Mouse (Mus musculus) hindbrain, postnatal 0 days (tissue): Measurements from ENCODE around the gene Tldc1. TPM values are rescaled to one million over a fixed set of nuclear protein-coding genes. Genes with fewer than 3 reads are reported as not detected.

Source experiments
- ATAC-seq: fragments of 200-750 bp; cut with Nextera tagmentation; 2 replicates; pipeline ENCODE4 v1.8.0; 2017; ENCODE audit warnings: mild to moderate bottlenecking, moderate TSS enrichment, moderate library complexity
- DNase-seq: peaks from one replicate; pipeline ENCODE4 v3.0.0-alpha.2; 2015; ENCODE audit warnings: low spot score
- H3K27ac ChIP-seq: fragments of 300-500 bp; sonication (generic); 2 replicates; pipeline ENCODE4 v1.5.1; 2014; ENCODE audit warnings: mild to moderate bottlenecking
- H3K27me3 ChIP-seq: fragments of 300-500 bp; sonication (generic); 2 replicates; pipeline ENCODE4 v1.6.1; 2014; ENCODE audit warnings: low read length, mixed read lengths; ENCODE audit not compliant: insufficient read depth
- H3K36me3 ChIP-seq: fragments of 300-500 bp; sonication (generic); 2 replicates; pipeline ENCODE4 v1.6.1; 2014; ENCODE audit warnings: low read length, mixed read lengths; ENCODE audit not compliant: insufficient read depth
- H3K4me1 ChIP-seq: fragments of 300-500 bp; sonication (generic); 2 replicates; pipeline ENCODE4 v1.6.1; 2014; ENCODE audit warnings: antibody characterized with exemption, low read length, mixed read lengths; ENCODE audit not compliant: insufficient read depth
- H3K4me2 ChIP-seq: fragments of 300-500 bp; sonication (generic); 2 replicates; pipeline ENCODE4 v1.6.1; 2014; ENCODE audit warnings: low read depth, mild to moderate bottlenecking, low read length, moderate library complexity, mixed read lengths
- H3K4me3 ChIP-seq: fragments of 300-500 bp; sonication (generic); 2 replicates; pipeline ENCODE4 v1.5.1; 2014; ENCODE audit warnings: low read length
- H3K9ac ChIP-seq: fragments of 300-500 bp; sonication (generic); replicated peaks from 2 replicates; pipeline ENCODE4 v1.6.1; 2014; ENCODE audit warnings: mild to moderate bottlenecking, low read length, moderate library complexity, mixed read lengths
- H3K9me3 ChIP-seq: fragments of 300-500 bp; sonication (generic); 2 replicates; pipeline ENCODE4 v1.6.1; 2016; ENCODE audit warnings: low read length, mixed read lengths
- CTCF ChIP-seq: IDR thresholded peaks from 2 replicates; pipeline ENCODE4 v1.5.1; 2016; ENCODE audit warnings: antibody characterized with exemption, control low read depth, low read depth
- WGBS: fragments of 180-500 bp; shearing (Covaris S2); extraction: QIAGEN DNeasy Blood & Tissue Kit; methylation state at CpG from one replicate; pipeline ENCODE4 v1.1.7; 2014; 5-methylcytosine and 5-hydroxymethylcytosine counted together
- polyA plus RNA-seq: library from polyadenylated mRNA; unstranded; fragments of >200 nt; fragmentation: Nextera tagmentation; extraction: Ambion mirVana; gene quantifications from 2 replicates; pipeline ENCODE4 v1.2.1, GENCODE M21; 2015
- total RNA-seq: library from RNA; depleted of rRNA; stranded (reverse); fragments of >200 nt; gene quantifications from 2 replicates; pipeline ENCODE4 v1.2.3, GENCODE M21; 2014

The Tldc1 gene
- total and polyA plus RNA-seq, 2 experiments from 2014 or later, result 8.4 to 21.2 TPM

DNA sequence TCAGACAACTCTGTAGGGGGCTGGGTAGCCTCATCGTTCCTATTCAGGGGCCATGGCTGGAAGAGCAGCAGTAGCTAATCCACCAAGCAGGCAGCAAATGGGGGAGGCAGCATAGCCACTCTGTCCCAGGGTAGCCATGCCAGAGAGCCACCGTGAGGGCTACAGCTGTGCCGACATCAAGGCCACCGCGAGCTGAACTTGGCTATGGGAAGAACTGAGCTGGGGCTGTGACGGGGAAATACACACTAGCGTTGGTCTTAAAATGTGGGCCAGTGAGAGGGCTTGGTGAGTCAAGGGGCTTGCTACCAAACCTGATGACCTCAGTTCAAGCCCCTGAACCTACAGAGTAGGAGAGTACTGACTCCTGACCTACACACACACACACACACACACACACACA, 6.5 kb upstream of the Tldc1 start:
- no peak overlapping the region for H3K9ac ChIP-seq
- H3K9me3 ChIP-seq, result no peaks in the 10 kb centered on the region
- DNase-seq, result no peak
- H3K4me3 ChIP-seq, result no peak overlapping the region
- ATAC-seq, result no peak
- no peaks in the 10 kb centered on the region for H3K36me3 ChIP-seq
- H3K27ac ChIP-seq, result no peak overlapping the region
- H3K27me3 ChIP-seq, result no peaks in the 10 kb centered on the region
- TF ChIP-seq CTCF, result no peak
- H3K4me2 ChIP-seq, result no peak overlapping the region
- 56% methylated on average over 7 of the region's 7 CpGs for WGBS
- no peaks in the 10 kb centered on the region for H3K4me1 ChIP-seq

DNA sequence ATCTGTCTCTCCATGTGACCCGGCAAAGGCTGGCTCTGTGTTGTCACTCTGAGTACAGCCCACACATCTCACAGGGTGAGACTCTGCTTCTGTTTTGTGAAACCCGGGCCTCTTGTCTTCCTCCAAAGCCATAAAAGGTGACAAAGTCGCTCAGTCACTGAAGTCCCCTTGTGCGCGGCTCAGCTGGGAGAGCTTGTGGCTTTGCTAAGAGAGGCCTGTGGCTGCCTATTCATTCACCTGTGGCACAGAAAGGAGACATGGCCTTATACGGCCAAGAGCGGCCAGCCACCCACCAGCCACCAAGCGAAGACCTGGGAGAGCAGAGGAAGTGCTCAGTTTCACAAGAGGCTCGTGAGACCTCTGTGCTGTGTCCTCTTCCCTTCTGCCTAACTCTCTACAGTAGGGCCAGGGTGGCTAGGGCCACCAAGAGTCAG, 5.9 kb upstream of the Tldc1 start:
- no peaks in the 10 kb centered on the region for H3K36me3 ChIP-seq
- WGBS, result 56% methylated on average over 9 of the region's 9 CpGs
- no peak for DNase-seq
- H3K9ac ChIP-seq, result no peak overlapping the region
- H3K27me3 ChIP-seq, result no peaks in the 10 kb centered on the region
- H3K4me3 ChIP-seq, result no peak overlapping the region
- no peak overlapping the region for H3K4me2 ChIP-seq
- no peak for ATAC-seq
- no peaks in the 10 kb centered on the region for H3K4me1 ChIP-seq
- no peak overlapping the region for H3K27ac ChIP-seq
- H3K9me3 ChIP-seq, result no peaks in the 10 kb centered on the region
- TF ChIP-seq CTCF, result no peak

DNA sequence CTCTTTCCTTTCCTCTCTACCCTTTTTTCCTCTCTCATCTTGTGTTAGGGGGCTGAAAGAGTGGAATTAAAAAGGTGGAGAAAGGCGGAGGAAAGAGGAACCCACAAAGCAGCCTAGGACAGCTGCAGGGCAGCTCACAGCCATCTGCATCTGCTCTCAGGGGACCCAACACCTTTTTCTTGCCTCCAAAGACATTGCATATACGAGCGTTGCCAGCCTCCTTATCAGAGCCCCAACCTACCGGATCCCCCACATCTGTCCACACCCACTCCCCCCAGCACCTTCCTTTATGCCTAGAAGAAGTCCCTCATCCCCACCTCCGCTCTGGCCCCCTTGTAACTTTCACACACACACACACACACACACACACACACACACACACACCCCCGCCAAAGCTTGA, 5.4 kb upstream of the Tldc1 start:
- peaks cover 3% of the 10 kb centered on the region; the same call in 1 of the 2 replicates for H3K4me1 ChIP-seq
- ATAC-seq, result no peak

DNA sequence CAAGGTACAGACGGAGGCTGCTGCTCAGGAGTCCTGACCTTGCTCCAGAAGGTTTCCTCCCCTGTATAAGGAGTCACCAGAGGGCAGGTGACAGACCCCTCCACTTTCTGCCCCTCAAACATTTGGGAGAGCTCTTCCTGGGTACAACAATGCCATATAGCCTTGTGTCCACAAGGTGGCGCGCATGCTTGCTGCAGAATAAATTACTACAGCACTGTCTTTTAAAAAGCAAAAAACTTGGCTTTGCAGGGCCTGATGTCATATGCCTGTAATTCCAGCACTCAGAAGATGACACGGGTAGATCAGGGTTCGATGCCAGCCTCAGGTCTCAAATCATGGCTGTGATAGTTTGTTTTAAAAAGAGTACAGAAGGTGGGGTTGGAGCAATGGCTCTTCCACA, 4.5 kb upstream of the Tldc1 start:
- H3K9ac ChIP-seq, result no peak overlapping the region
- no peaks in the 10 kb centered on the region for H3K36me3 ChIP-seq
- H3K4me1 ChIP-seq, result peaks cover 7% of the 10 kb centered on the region; the same call in 1 of the 2 replicates
- peak; percentile 98 for TF ChIP-seq CTCF
- H3K27ac ChIP-seq, result no peak overlapping the region
- no peaks in the 10 kb centered on the region for H3K27me3 ChIP-seq
- peak; percentile 92 for DNase-seq
- no peak overlapping the region for H3K4me2 ChIP-seq
- H3K9me3 ChIP-seq, result no peaks in the 10 kb centered on the region
- no peak for ATAC-seq
- WGBS, result 4% methylated on average over 5 of the region's 5 CpGs
- no peak overlapping the region for H3K4me3 ChIP-seq

More for the DNA sequence above, 5.4 kb upstream of the Tldc1 start:
- Histone ChIP-seq H3K36me3 (no peaks in the 10 kb centered on the region), H3K4me2 (no peak overlapping the region), H3K27me3 (no peaks in the 10 kb centered on the region), H3K9ac (no peak overlapping the region), H3K4me3 (no peak overlapping the region), H3K27ac (no peak overlapping the region), H3K9me3 (no peaks in the 10 kb centered on the region)
- WGBS, result 82% methylated on average over 6 of the region's 6 CpGs
- DNase-seq, result no peak
- no peak for TF ChIP-seq CTCF

DNA sequence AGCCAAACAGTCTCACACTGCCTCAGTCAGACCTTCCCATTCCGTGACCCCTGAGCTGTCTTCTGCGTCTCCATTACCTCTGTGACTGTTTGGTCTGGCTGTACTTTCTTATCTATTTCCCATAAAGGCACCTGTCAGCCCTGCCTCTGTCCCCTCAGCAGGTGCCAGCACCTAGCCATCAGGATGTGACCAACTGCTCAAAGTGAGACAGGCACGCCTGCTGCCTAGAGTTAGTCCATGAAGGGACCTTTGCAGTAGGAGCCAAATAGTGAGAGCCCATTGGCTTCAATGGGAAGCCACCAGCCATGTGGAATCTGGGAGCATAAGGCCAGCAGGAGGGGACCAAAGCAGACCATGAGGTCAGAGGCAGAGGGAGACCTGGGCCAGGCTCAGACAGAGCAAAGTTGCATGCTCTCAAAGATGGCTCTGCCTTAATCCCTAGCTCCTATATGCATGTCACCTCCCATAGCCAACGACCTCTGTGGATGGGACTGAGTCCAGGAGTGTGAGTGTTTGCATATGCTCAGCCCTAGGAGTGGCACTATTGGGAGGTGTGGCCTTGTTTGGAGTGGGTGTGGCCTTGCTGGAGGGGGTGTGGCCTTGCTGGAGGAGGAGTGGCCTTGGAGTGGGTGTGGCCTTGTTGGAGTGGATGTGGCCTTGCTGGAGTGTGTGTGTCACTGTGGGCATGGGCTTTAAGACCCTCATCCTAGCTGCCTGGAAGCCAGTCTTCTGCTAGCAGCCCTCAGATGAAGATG, 3.0 kb upstream of the Tldc1 start:
- H3K27me3 ChIP-seq, result no peaks in the 10 kb centered on the region
- ATAC-seq (no peak), DNase-seq (no peak)
- H3K9ac ChIP-seq, result no peak overlapping the region
- peaks cover 16% of the 10 kb centered on the region; the same call in 1 of the 2 replicates for H3K4me1 ChIP-seq
- H3K4me2 ChIP-seq, result no peak overlapping the region
- no peaks in the 10 kb centered on the region for H3K36me3 ChIP-seq
- H3K9me3 ChIP-seq, result no peaks in the 10 kb centered on the region
- H3K4me3 ChIP-seq, result no peak overlapping the region
- 77% methylated on average over 4 of the region's 4 CpGs for WGBS
- no peak for TF ChIP-seq CTCF
- H3K27ac ChIP-seq, result no peak overlapping the region

DNA sequence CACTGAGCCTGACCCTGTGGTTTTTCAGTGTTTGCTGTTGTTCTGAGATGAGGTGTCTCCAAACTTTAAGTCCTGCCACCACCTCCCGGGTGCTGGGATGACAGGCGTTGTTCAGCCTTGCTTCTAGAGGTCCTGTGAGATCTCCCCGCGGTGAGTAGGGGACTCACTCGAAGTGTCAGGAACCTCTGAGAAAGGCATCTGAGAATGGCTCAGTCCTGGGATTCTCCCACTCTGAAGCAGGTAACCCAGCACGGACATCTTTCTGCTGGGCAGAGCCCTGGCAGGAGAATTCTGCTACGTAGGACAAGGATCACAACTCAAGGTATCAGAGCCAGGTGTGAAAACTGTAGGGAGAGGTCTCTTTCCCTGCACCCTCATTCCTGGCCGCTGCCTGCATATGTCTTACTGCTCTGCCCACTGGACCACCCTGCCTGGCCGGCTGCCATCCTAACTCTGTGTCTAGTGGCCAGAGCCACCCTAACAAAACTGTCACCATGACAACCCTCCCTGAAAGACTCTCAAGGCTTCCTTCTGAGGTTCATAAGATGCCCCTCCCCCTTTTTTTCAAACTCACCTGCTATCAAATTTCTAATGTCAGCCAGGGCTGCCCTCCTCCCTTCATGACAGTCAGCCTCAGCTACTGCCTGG, 2.3 kb upstream of the Tldc1 start:
- H3K4me2 ChIP-seq, result no peak overlapping the region
- no peaks in the 10 kb centered on the region for H3K9me3 ChIP-seq
- H3K4me3 ChIP-seq, result no peak overlapping the region
- H3K27ac ChIP-seq, result no peak overlapping the region
- H3K27me3 ChIP-seq, result no peaks in the 10 kb centered on the region
- no peaks in the 10 kb centered on the region for H3K36me3 ChIP-seq
- no peak for TF ChIP-seq CTCF
- H3K4me1 ChIP-seq, result peaks cover 16% of the 10 kb centered on the region; the same call in 1 of the 2 replicates
- WGBS, result 80% methylated on average over 9 of the region's 9 CpGs
- no peak overlapping the region for H3K9ac ChIP-seq
- no peak for ATAC-seq
- no peak for DNase-seq
